Mouse (Mus musculus) gastrocnemius, postnatal 4 days (tissue): Measurements from ENCODE around the gene Tenm2. TPM values are rescaled to one million over a fixed set of nuclear protein-coding genes. Genes with fewer than 3 reads are reported as not detected.

Experiments used
- DNase-seq, 2 experiments: peaks; one replicate each; pipeline ENCODE4 v3.0.0; 2021 to 2022; ENCODE audit warnings: low spot score in 2 of 2, mixed read lengths in 2 of 2
- total RNA-seq, 2 experiments: library from RNA; stranded (reverse); gene quantifications; 2 replicates each; pipeline ENCODE4 v1.2.3; 2021

Tenm2 gene
- total RNA-seq, 2 experiments from 2014 or later: 1.0 to 1.2 TPM

DNA sequence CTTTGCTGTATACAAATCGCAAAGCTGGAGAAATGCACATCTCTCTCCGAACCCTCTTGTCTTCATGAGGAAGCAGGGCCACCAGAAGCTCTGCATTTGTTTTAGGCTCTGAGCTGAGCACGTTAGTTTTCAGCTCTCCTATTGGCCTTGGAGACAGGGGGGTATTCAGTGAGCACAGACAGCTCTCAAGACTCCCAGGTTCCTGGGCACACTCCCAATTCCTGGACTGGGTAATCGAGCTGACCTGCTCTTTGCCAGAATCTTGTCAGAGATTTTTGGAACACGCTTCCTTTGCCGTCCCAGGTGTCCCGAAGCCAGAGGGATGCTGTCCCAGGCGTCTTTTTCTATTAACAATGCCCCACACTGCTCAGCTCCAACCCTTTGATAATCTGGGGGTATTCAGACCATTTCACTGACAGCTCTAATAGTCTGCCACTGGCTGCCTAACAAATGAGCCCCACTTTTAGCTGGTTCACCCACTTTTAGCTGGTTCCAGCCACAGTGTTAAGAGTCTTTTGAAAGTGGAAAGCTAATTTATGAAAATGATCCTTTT lies 1161.7 kb downstream of the Tenm2 start:
- no peak for DNase-seq

DNA sequence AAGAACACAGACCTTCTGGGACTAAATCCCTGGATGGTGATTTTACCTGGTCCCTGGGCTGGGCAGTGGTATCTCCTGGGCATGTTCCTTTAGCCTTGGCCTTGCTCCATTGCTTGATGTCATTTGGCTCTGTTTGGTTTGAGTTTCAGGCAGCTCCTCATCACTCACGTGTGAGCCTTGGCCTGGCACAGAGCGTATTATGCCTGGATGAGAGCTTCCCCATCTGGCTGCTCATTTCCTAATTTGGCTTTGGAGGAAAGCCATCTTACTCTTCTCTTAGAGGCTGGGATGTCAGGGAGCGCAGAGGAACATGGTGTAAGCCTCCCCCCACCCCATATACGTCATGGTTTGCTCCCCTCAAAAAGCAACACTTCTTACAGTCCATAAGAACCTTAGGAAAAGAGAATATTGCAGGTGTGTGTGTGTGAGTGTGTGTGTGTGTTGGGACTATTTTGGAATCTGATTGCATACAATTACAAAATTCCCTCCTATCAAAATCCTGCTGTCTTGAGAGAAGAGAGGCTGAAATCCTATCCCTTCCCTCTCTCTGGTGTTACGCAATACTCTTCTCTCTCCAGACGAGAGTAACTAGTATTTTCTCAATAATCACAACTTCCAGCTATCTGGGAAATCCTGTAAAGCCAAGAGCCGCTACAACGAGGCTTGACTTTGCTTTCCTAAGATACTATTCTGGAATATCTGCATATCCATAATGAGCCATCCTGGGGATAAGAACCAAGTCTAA lies 1162.5 kb downstream of the Tenm2 start:
- DNase-seq: no peak

DNA sequence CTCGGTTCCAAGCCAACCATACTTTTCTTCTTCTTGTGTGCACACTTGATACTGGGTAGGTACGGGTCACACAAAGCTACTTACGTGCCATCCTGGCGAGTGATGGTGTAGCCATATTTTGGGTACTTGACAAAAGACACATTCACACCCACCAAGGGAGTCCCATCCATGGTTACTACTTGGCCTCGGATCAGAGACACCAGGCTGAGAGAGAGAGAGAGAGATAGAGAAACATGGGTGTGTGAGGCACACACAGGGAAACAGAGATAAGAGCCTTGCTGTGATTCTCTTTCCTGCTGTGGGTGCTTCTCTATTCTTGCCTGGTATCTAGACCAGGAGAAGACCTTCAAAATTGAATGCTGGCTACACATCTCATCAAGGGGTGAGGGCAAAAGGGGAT lies 1163.1 kb downstream of the Tenm2 start:
- DNase-seq: no peak

DNA sequence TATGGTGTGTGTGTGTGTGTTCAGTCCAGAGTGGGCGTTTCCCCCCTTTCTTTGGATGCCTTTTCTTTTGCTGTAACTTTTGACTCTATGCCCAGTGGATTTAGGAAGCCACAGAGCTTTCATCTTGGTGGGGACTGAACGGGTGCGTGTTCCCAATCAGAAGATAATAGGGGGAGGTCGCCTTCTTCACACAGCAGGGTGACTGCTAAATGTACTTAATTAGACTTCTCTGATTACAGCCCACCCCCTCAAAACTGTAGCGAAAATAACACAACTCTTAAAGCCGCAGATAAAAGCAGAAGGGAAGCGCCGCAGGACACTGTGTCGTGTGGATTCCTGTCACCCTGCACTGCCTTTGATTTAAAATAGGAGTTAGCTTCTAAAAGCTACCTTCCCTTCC lies 1163.7 kb downstream of the Tenm2 start:
- no peak for DNase-seq

DNA sequence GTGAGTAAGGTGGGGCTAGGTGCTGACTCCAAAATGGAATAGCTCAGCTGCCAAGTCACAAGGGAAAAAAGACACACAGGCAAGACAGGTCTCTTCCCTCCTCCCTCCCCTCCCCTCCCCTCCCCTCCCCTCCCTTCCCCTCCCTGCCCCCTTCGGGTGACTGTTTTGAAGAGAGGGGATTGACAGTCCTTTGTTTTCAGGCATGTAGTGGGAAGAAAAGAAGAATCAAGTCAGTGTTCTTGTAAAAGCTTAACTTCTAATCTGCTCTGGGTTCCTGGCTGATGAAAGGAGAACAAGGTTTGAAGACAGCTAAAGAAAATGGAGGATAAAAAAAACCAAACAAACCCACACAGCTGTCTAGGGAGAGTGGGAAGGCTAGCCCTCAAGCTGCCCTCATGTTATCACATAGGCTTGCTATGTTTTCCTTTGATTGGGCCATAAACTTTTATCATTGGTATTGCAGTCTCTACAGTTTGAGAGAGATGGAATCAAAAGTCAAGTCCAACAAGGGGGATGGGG lies 1176.4 kb downstream of the Tenm2 start:
- DNase-seq: no peak

DNA sequence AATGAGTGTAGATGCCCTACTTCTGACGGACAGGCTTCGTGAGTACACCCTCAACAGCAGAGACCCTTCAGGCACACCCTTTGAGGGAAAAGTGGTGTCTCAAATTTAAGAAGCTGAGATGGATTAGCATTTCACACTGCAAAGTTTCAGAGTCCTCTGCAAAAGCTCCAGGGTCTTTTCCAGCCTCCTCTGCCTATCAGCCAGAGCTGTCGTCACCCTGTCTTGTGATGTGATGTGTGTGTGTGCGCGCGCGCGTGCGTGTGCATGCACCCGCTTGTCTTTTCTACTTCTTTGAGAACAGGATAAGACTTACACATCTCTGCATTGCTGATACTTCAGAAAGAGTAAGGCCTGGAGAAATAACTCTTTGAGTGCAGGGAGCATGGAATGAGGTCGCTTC lies 1179.2 kb downstream of the Tenm2 start:
- no peak for DNase-seq

DNA sequence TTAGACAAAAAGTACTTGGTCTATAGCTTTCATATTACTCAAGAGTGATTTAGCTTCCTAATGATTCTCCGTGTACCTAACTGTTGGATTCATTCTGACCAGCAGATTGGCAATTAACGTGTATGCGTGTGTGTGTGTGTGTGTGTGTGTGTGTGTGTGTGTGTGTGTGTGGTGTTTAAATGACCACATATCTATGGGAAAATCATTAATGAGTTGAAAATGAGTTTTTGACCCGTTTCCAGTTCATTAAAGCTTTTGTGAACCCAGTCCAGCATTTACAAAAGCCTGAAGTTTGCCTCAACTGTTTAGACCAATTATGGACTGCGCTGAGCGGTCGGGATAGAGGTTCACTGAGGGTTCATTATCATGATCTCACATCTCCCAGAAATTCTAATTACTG lies 1181.4 kb downstream of the Tenm2 start:
- DNase-seq: no peak

DNA sequence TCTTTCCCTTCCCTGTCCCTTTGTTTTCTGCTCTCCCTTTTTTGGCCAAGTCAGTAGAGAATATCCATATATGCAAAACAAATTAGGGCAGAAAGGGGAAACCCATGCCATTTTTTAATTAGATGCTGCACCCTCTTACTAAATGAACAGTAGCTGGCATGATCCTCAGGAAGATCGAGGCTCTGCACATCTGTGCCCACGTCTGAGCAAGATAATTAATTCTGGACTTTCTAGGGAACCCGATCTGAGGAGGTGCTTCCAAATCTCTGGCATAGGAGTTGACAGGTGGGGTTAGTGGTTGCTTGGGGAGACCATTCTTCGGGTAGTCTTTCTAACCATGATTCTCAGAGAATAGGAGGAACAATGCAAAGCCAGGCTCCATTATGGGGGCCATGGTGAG lies 1182.3 kb downstream of the Tenm2 start:
- no peak for DNase-seq

DNA sequence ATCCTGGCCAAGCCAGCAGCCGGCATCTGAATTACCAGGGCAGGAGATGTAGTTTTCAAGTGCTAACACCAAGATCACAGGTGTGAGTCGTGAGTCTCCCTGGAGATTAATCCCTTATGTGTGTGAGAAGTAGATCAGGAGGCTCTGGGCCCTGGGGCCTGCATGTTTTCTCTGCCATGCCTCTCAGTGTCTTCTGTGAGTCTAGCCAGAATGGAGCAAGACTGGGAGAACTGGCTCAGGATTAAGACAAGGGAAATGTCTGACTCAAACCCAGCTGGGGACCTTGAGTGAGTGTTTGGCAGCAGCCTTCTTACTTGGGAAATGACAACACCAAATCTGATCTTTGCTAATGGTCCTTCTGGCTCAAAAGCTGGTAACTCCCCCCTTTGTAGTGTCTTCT lies 1183.2 kb downstream of the Tenm2 start:
- no peak for DNase-seq

DNA sequence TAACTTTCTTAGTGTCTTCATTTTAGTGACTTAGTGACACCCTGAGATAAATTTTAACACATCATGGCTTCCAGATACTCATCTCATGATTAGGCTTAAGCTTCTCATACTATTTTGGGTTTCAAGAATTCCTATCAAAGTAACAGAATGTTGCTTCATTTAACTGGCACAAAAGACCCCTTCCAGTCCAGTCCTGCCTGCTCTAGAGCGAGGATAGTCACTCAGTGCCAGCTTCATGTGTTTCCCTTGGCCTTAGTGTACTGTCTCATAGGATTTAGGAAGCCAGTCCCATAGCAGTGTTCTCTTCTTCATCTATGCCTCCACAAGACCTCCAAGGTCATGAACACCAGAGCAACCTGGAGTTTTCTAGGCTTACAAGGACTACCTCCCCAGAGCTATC lies 1183.7 kb downstream of the Tenm2 start:
- no peak for DNase-seq

DNA sequence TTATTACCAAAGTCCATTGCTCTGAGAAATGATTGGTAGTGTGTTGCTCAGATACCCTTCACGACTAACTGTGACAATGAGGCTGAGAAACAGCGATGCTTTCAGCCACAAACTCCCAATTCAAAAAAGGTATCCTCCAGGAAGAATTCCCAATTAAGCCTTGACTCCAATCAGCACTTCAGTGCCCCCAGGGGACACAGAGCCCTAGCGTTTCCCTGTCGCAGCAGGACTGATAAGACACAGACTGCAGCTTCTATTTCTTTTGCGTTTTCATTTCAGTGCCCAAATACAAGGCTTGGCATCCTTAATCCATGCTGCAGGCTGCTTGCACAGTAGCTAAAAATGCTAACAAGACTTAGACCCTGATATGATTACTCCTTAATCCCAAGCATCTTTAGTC lies 1186.2 kb downstream of the Tenm2 start:
- no peak for DNase-seq

DNA sequence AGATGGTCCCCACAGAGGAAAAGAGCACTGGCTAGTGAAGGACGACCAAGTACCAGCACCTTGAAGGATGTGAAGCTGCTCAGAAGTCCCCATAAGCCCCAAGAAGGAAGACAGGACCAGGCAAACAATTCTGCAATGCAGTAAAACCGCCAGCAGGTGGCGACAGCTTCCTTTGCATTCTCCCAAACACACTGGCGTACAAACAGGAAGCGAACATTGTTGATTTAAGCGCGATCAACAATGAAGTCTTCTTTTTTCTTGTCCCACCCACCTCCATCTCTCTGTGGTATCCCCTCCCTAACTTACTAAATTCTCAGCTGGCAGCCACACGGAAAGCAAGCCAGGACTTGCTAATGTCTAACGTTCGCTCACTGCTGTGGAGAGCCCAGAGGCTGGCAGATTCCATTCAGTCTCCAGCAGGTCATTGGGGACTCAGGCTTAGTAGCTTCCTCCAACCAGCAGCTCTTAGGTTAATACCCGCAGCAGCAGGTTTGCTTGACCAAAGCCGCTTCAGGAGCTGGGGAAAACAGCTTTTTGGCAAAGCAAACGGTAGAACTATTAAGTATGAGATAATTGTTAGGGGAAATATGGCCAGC lies 1190.0 kb downstream of the Tenm2 start:
- peak in 1 of 2 experiments; percentile 63 for DNase-seq

DNA sequence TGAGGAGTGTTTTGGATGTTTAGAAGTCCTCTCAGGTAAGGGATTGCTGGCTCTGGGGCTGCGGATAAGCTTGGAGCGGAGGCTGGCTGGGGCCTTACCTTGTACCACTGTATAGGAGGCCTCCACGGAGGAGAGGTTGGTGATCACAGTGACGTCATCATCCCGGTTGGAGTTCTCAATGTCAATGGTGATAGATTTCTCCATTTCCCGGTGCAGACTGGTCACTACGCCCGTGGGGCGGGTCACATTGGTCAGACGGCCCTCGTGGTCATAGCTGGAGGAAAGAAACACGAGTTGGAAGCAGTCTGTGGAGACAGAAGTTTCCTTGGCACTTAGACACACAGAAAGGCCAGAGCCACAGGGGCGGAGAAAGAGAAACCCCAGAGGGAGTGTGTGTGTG lies 1194.4 kb downstream of the Tenm2 start:
- no peak for DNase-seq

DNA sequence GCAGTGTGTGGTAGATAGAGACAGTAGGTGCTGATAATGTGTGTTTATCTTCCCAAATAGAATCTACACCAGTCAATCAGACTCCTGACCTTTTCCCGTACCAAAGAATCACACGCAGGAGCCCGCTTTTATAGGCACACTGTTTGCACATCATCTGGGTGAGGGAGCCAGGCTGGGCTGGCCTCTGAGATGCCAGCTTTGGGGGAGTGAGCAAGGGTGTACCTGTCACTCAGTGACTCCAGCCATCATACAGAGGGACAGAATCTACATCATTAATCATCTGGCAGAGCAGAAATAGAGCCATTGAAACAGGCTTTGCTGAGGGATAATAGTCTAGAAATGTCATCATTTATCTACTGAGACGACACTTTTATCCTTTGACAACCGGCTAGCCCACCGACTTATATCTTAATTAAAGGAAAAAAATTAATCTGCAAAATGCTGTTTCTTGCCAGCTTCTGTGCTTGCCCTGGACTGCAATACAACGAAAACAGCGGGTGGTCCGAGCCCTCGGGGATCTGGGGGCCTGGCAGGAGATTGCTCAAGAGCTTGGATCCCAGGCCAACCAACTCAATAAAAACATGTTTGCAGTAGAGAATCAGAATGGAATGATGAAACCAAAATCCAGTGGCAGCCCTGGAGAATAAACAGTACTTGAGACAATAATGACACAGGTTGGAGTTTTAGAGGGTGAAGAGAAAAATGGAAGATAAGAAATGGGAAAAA lies 1195.1 kb downstream of the Tenm2 start:
- DNase-seq: no peak

DNA sequence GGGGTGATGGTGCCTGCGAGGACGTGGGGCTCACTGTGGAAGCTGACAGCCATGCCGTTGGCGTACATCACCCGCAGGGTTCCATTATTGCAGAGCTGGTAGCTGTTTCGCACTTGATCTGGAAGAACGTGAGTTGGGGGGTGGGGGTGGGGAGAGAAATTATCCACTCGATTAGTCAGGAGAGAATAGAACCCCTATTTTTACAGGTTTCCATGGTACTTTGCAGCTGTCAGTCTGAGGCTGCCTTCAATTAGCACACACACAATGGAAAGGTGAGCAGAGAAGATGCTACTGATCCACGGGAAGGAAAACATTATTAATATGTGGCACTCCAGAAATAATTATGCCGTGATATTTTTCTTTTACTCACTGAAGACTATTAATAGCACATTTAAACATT lies 1195.9 kb downstream of the Tenm2 start:
- no peak for DNase-seq

DNA sequence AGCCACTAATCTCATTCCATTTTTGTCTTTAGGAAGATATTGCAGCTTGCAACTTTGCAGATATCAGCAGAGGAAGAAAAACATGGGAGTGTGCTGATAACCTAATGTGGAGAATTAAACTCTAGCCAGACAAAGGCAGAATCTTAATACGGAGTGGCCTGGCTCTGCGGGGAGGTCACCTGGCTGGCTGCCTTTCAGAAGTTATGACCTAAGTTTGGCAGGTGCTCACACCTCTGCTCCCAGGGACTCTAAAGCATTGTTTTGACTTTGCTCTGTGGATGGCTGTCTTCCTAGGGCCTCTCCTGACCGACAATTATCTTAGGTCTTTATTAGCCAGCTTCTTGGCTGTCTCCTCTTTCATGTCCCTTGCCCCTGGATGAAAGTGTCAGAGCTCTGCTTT lies 1197.4 kb downstream of the Tenm2 start:
- DNase-seq: no peak

DNA sequence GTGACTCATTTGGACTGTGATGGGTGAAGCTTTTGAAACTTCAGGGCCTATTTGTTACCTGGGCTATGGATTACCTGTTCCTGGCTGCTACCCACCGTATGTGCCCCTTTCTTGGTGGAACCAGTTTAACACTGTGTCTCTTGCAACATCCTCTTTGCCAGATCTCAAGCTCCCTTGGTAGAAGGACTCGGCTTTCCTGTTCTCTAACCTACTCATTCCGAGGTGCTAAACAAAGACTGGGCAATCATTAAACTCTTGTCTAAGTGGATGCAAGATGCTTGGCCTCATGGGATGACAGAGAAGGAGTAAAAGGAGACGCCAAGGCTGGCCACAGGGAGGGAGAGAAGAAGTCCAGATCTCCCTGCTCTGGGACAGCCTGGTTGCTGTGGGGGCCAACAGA lies 1198.5 kb downstream of the Tenm2 start:
- no peak for DNase-seq

DNA sequence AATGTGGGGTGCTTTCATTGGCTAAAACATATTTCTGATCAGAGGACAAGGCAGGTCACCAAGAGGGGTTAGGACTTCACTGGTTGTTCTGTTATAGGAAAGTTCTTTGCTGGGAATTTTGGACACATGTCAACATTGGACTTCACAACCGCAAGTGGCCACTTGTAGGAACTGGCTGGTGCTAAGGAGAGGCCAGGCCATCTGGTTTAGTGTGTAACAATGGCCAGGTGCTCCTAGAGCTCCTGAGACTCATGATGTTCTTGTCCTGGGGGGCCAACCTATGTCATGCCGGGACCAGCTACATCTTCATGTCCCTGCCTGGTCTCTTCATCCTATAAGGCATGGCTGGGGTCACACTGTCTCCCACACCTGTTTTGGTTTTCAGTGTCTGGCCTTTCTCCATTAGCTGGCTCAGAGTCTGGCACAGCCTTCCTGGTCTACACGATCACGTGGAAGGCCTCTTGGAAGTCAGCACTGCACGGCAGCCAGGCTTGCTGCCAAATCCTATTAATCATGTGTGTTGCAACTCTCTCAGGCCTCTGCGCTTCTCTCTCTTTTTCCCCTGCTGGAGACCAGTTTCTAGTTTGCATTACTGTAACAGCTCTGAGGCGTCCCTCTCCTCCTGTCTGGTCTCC lies 1199.6 kb downstream of the Tenm2 start:
- peak in 1 of 2 experiments; percentile 72 for DNase-seq

DNA sequence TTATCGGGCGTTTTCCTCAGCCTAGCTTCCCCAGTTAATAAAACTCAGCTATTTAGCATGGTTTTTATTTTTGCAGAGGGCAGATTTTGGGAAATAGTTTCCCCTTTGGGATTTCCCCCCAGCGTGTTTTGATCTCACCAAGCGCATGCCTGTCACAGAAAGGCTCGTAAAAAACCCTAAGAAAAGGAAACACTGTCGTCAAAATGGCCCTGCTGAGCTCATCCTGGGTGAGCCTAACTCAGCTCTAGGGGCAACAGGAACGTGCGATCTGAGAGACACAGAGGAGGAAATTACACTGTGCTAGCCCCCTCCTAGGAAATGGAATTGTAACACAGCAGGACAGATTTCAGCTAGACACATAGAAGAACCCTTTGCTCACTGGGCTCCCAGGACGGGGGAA lies 1204.0 kb downstream of the Tenm2 start:
- DNase-seq: no peak

DNA sequence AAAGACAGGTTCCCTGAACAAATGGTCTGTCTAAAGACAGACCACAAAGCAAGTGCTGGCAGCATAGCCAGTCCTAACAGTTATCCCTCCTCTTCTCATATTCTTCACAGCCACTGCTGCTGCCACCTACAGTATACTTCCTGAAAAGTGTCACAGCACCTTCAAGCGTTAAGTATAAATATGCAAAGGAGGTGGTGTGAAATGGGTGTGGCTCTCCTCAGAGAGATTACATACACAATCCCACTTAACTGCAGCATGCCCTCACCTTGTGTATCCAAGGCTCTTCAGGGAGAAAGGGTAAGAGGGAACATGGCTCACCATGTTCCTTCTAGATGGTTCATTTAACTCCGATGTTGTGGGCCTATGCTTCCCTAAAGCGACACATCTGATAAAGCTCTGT lies 1215.8 kb downstream of the Tenm2 start:
- no peak for DNase-seq

DNA sequence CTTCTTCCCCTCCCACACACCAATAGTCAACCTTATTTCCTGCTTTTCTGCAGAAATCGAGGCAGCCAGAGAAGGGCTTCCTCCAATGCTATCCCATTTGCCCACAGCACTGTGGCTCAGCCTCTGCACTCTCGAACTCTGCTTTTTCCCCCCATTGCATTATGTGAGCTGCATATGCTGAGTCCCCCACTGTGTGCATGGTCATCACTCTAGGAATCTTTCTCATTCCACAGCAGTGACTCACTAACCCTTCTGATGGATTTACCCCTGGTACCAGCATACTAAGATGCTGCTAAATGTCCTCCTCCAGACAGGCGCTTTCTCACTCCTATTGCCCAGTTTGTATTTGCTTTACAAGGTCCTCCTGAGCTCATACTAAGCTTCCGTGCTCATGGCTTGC lies 1222.6 kb downstream of the Tenm2 start:
- no peak for DNase-seq
